Mouse (Mus musculus): Measurements from ENCODE around the gene Tcf25. TPM values are rescaled to one million over a fixed set of nuclear protein-coding genes. Genes with fewer than 3 reads are reported as not detected.

Tcf25 gene
- polyA plus RNA-seq, 1 experiment from 2014 or later, result 144 TPM

DNA sequence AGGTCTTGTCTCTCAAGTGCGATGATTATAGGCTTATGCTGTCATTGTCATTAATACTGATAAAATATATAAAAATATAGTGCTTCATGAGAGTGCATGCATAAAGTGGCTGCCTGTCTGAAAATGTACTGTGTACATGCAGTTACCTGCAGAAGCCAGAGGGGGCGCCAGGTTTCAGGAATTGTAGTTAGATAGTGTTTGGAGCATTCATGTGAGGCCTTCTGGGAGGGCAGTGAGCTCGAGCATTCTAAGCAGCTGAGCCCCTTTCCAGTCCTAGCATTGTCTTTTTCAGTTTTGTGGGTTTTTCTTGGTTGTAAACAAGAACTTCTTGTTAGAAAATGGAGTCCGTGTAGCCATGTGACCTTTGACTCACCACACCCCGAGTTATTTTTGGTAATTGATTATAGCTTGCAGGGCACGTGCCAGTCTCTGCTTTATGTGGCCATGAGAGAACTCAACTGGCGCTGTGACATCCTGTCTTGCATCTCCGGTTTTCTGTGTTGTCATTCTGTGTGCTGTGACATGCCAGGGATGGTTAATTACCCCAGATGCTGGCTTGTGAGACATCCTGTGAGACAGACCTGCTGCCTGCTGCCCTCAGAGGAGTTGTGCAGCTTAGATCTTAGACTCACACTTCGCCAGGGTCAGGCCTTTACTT lies 11.5 kb downstream of the Tcf25 start:
- Histone ChIP-seq H3K4me2 (replicated peaks; ENCODE audit: low read depth, low read length) (no peak overlapping the region), H3K27me3 (replicated peaks; ENCODE audit: insufficient read depth, low read length) (no peaks in the 10 kb centered on the region), H3K27ac (ENCODE audit: low read length) (no peak overlapping the region), H3K9ac (replicated peaks; ENCODE audit: low read depth) (no peak overlapping the region), H3K4me1 (ENCODE audit: insufficient read depth, low read depth, low read length) (no peaks in the 10 kb centered on the region), H3K9me3 (ENCODE audit: low read length) (no peaks in the 10 kb centered on the region), H3K36me3 (ENCODE audit: insufficient read depth, low read length) (peaks cover 61% of the 10 kb centered on the region), H3K4me3 (ENCODE audit: low read depth, low read length) (no peak overlapping the region)
- peak; percentile 73 for TF ChIP-seq CTCF (IDR thresholded peaks at IDR 0.05)
- no peak for TF ChIP-seq EP300 (IDR thresholded peaks at IDR 0.05)
- ATAC-seq, result no peak
- peak; percentile 59 for DNase-seq (ENCODE audit: low spot score)
- WGBS, result 61% methylated on average over 9 of the region's 9 CpGs

- DNase-seq (ENCODE audit: low spot score), result no peak
- Histone ChIP-seq H3K9ac (replicated peaks; ENCODE audit: low read depth) (no peak overlapping the region), H3K4me2 (replicated peaks; ENCODE audit: low read depth, low read length) (no peak overlapping the region), H3K27ac (ENCODE audit: low read length) (no peak overlapping the region), H3K36me3 (ENCODE audit: insufficient read depth, low read length) (peaks cover 79% of the 10 kb centered on the region), H3K27me3 (replicated peaks; ENCODE audit: insufficient read depth, low read length) (no peaks in the 10 kb centered on the region), H3K9me3 (ENCODE audit: low read length) (no peaks in the 10 kb centered on the region), H3K4me1 (ENCODE audit: insufficient read depth, low read depth, low read length) (no peaks in the 10 kb centered on the region), H3K4me3 (ENCODE audit: low read depth, low read length) (no peak overlapping the region)
- TF ChIP-seq EP300 (IDR thresholded peaks at IDR 0.05), result no peak
- TF ChIP-seq CTCF (IDR thresholded peaks at IDR 0.05), result no peak
- no peak for ATAC-seq
- WGBS, result 72% methylated on average over 3 of the region's 3 CpGs
Observed at GRCm38 (mm10) chr8:123387041-123387440, 13.5 kb downstream of the Tcf25 start.

DNA sequence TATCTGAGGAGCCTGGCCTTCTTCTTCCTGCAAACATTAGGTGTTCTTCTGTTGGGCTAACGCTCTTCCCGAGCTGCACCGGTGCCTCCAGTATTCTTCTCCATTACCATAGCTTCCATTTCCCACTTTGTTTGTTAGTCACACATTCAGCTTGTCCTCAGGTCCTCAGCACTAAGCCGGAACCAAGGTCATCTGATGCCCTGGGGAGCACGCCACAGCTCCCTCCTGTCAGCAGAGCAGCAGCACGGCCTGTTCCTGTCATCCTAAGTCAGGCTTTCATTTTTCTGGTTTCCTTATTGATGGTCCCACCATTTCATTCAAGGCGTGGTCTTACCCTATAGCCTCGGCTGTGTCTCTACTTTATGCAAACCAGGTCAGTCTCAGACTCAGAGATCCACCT lies 14.2 kb downstream of the Tcf25 start:
- TF ChIP-seq CTCF (IDR thresholded peaks at IDR 0.05) (no peak), EP300 (IDR thresholded peaks at IDR 0.05) (no peak)
- Histone ChIP-seq H3K27me3 (replicated peaks; ENCODE audit: insufficient read depth, low read length) (no peaks in the 10 kb centered on the region), H3K4me3 (ENCODE audit: low read depth, low read length) (no peak overlapping the region), H3K9ac (replicated peaks; ENCODE audit: low read depth) (no peak overlapping the region), H3K4me2 (replicated peaks; ENCODE audit: low read depth, low read length) (no peak overlapping the region), H3K9me3 (ENCODE audit: low read length) (no peaks in the 10 kb centered on the region), H3K4me1 (ENCODE audit: insufficient read depth, low read depth, low read length) (no peaks in the 10 kb centered on the region), H3K27ac (ENCODE audit: low read length) (no peak overlapping the region), H3K36me3 (ENCODE audit: insufficient read depth, low read length) (peaks cover 73% of the 10 kb centered on the region)
- DNase-seq (ENCODE audit: low spot score) (no peak), ATAC-seq (no peak)
- 90% methylated on average over 8 of the region's 8 CpGs for WGBS

DNA sequence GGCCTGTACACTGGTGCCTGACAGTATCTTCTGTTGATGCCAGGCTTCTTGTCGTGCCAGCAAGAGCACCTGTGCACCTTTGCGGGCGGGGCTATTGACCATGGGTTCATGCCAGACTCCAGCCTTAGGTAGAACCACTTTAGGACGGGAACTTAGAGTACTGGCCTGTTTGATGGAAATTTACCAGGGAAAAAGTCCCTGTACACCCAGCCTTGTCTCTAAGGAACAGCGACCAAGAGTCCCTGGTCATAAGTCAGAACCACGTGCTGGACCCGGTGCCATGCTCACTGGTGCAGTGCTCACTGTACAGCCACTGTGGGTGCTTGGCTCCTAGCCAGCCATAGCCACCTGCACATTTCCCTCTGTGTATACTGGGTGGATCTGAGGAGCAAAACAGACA lies 15.5 kb downstream of the Tcf25 start:
- Histone ChIP-seq H3K27ac (ENCODE audit: low read length) (no peak overlapping the region), H3K4me1 (ENCODE audit: insufficient read depth, low read depth, low read length) (no peaks in the 10 kb centered on the region), H3K4me2 (replicated peaks; ENCODE audit: low read depth, low read length) (no peak overlapping the region), H3K9ac (replicated peaks; ENCODE audit: low read depth) (no peak overlapping the region), H3K36me3 (ENCODE audit: insufficient read depth, low read length) (peaks cover 73% of the 10 kb centered on the region), H3K4me3 (ENCODE audit: low read depth, low read length) (no peak overlapping the region), H3K9me3 (ENCODE audit: low read length) (no peaks in the 10 kb centered on the region), H3K27me3 (replicated peaks; ENCODE audit: insufficient read depth, low read length) (no peaks in the 10 kb centered on the region)
- DNase-seq (ENCODE audit: low spot score), result peak; percentile 65
- ATAC-seq, result peak; percentile 72
- TF ChIP-seq CTCF (IDR thresholded peaks at IDR 0.05) (no peak), EP300 (IDR thresholded peaks at IDR 0.05) (no peak)
- 74% methylated on average over 7 of the region's 7 CpGs for WGBS

- no peak overlapping the region for H3K4me3 ChIP-seq (ENCODE audit: low read depth, low read length)
- H3K27ac ChIP-seq (ENCODE audit: low read length), result no peak overlapping the region
- TF ChIP-seq EP300 (IDR thresholded peaks at IDR 0.05), result no peak
- no peak for TF ChIP-seq CTCF (IDR thresholded peaks at IDR 0.05)
Observed at GRCm38 (mm10) chr8:123398308-123398707, 24.8 kb downstream of the Tcf25 start.

DNA sequence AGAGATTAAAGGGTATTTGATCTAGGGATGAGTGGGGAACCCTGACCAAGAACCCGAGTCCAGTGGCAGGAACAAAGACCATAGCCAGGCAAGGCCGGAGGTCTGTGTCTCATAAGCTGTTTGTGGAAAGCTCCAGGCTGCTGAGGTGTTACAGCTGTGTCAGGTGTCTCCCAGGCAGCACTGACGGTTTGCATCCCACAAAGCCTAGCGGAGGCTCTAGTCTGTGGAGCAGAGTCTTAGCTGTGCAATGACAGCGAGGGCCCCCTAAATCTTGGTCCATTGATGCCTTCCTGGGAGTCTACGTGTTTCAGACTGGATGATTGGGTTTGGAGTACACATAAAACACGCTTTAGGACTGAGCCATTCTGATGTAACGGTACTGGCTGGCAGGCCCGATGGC lies 28.4 kb downstream of the Tcf25 start:
- WGBS, result 92% methylated on average over 9 of the region's 9 CpGs
- Histone ChIP-seq H3K4me2 (replicated peaks; ENCODE audit: low read depth, low read length) (no peak overlapping the region), H3K9ac (replicated peaks; ENCODE audit: low read depth) (no peak overlapping the region), H3K27me3 (replicated peaks; ENCODE audit: insufficient read depth, low read length) (no peaks in the 10 kb centered on the region), H3K4me3 (ENCODE audit: low read depth, low read length) (no peak overlapping the region), H3K4me1 (ENCODE audit: insufficient read depth, low read depth, low read length) (no peaks in the 10 kb centered on the region), H3K27ac (ENCODE audit: low read length) (no peak overlapping the region), H3K9me3 (ENCODE audit: low read length) (no peaks in the 10 kb centered on the region), H3K36me3 (ENCODE audit: insufficient read depth, low read length) (peaks cover 21% of the 10 kb centered on the region; the same call in 1 of the 2 replicates)
- ATAC-seq (no peak), DNase-seq (ENCODE audit: low spot score) (no peak)
- TF ChIP-seq CTCF (IDR thresholded peaks at IDR 0.05) (no peak), EP300 (IDR thresholded peaks at IDR 0.05) (no peak)

More at GRCm38 (mm10) chr8:123398308-123398707, 24.8 kb downstream of the Tcf25 start:
- Histone ChIP-seq H3K4me1 (ENCODE audit: insufficient read depth, low read depth, low read length) (no peaks in the 10 kb centered on the region), H3K36me3 (ENCODE audit: insufficient read depth, low read length) (peaks cover 47% of the 10 kb centered on the region), H3K9ac (replicated peaks; ENCODE audit: low read depth) (no peak overlapping the region), H3K4me2 (replicated peaks; ENCODE audit: low read depth, low read length) (no peak overlapping the region), H3K9me3 (ENCODE audit: low read length) (no peaks in the 10 kb centered on the region), H3K27me3 (replicated peaks; ENCODE audit: insufficient read depth, low read length) (no peaks in the 10 kb centered on the region)
- DNase-seq (ENCODE audit: low spot score) (no peak), ATAC-seq (no peak)
- WGBS, result 87% methylated on average over 13 of the region's 13 CpGs
